Mouse (Mus musculus) brain, adult 2 months (tissue): Measurements from ENCODE around the gene Pdcd5.

ENCODE experiments used
- DNase-seq: peaks from one replicate; pipeline ENCODE4 v3.0.0; 2011; ENCODE audit warnings: low read depth, low spot score

Pdcd5 gene

GRCm38 (mm10) chr7:35646317-35647081 is 822 bp downstream of the Pdcd5 start:
- no peak for DNase-seq

- no peak for DNase-seq
Observed at GRCm38 (mm10) chr7:35640072-35640471, 7.2 kb downstream of the Pdcd5 start.

DNA sequence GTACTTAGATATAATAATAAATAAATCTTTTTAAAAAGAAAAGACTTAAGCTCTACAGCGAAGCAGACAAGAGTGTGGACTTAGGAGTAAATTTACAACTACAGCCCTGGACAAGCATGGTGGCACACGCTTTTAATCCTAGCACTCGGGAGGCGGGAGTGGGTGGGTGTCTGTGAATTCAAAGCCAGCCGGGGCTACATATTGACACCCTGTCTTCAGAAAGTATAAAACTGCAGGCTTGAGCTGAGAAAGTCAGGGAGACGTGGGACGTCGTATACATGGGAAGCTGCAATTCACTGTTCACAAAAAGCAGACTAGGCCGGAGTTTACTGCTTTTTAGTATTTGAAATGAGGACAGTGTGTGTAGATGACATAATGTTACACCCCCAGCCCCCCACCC is 10.4 kb downstream of the Pdcd5 start:
- peak; percentile 60 for DNase-seq

- peak; percentile 31 for DNase-seq
Observed at GRCm38 (mm10) chr7:35636229-35636628, 11.1 kb downstream of the Pdcd5 start.

GRCm38 (mm10) chr7:35628496-35628895 is 18.8 kb downstream of the Pdcd5 start:
- peak; percentile 37 for DNase-seq

DNA sequence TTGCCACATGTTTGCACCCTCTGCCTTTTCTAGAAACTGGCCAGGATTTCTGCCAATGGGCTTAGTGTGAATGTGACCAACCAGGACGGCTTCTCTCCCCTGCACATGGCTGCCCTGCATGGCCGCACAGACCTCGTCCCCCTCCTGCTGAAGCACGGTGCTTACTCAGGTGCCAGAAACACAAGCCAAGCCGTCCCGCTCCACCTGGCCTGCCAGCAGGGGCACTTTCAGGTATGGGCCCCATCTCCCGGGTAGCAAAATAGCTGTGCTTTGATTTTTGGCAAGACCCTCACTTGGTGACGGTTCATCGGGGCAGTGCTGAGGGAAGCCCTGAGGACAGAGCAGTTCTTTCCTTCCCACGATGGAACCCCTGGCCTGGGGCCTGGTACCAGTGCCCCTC is 19.9 kb downstream of the Pdcd5 start:
- DNase-seq, result peak; percentile 43

DNA sequence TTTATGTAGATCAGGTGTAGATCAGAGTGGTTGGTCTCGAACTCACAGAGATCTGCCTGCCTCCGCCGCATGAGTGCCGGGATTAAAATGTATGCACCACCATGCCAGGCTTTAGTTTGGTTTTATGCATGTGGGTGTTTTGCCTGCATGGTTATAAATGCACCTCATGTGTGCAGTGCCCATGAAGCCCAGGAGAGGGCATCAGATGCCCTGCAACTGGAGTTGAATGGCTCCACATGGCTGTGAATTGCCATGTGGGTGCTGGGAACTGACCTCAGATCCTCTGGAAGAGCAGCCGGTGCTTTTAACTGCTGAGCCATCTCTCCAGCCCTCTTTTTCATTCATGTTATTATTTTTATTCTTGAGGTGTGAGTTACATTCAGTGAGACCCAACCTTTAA is 21.3 kb downstream of the Pdcd5 start:
- no peak for DNase-seq

- DNase-seq, result no peak
Observed at GRCm38 (mm10) chr7:35622626-35623025, 24.7 kb downstream of the Pdcd5 start.

DNA sequence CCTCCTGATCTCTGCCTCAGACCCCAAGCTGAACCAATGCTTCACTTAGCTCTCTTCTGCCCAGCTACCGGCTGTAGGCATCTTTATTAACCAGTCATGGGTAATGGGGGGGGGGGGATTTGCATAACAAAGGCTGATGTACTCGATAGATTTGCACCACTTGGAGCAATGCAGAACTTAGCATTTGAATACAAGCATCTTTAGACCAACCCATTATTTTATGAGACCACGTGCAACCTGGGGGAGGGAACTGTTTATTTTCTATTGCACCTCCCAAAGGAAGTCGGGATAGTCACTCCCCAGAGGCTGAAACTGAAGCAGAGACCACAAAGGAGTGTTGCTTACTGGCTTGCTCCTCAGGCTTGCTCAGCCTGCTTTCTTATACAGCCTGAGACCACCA is 29.8 kb downstream of the Pdcd5 start:
- no peak for DNase-seq

DNA sequence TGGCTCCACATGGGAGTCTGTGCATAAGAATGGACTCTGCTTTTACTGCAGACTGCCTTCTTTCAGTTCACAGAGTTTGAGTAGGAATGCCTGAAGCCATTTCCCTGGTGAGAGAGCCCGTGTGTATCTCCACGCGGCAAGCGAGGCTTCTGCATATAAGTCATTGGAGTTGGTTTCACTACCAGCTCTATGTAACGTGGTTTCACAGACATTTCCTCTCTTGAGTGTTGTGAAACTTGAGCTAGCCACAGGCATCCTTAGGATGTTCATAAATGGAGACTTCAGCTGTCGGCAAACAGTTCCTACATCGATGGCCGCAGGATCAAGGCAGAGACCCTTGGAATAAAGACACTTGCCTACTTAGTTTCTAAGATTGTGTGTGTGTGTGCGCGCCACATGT is 38.1 kb downstream of the Pdcd5 start:
- DNase-seq, result no peak

- no peak for DNase-seq
Observed at GRCm38 (mm10) chr7:35606816-35607215, 40.5 kb downstream of the Pdcd5 start.

DNA sequence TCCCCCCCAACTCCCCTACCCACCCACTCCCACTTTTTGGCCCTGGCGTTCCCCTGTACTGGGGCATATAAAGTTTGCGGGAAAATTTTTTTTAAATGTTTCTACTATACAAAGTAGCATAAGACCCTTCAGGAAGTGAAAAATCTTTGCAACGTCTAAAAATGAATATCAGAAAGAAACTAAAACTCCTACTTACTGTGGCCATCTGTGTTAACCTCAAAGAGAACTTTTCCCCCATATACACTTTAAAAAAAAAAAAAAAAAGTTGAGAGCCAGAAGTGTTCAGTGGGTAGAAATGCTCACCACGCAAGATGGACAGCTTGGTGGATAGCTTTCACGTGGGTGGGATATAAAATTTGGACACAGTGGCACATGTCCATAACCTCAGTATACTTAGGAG is 44.6 kb downstream of the Pdcd5 start:
- DNase-seq, result no peak

DNA sequence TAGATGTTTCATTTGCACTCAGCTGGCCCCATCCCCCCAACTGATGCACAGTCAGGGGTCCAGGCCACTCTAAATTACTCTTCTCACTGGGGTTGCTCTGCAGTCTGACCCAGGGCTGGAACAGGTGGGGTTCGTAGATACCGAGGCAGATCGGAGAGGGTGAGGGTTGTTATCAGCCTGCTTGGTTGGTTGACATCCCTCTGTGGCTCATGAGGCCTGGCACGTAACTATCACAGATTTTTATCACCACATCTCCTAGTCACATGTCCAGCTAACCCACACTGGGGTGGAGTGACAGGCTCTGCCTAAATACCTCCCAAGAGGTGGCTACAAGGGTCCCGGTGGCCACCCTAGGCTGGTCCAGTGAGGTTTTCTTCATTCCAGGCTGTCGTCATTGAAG is 46.2 kb downstream of the Pdcd5 start:
- DNase-seq, result no peak

DNA sequence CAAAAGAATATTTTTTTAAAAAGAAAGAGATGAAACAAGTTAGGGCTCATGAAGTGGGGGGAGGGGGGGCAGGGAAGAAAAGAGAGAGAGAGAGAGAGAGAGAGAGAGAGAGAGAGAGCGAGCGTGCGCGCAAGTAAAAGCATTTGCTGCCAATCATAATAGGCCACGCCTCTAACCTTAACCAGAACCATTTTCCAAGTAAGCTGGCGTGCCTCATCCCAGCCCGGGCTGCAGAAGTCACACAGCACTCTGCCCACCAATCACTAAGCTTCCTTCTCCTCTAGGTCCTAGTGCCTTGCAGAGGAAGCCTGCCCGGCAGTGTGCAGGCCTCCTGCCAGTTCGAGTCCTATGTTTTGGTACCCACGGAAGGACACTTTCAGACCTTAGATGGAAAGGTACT is 47.3 kb downstream of the Pdcd5 start:
- no peak for DNase-seq

- peak; percentile 66 for DNase-seq
Observed at GRCm38 (mm10) chr7:35599492-35599891, 47.8 kb downstream of the Pdcd5 start.

GRCm38 (mm10) chr7:35594311-35594710 is 53.0 kb downstream of the Pdcd5 start:
- no peak for DNase-seq
